Mouse (Mus musculus): Measurements from ENCODE around the gene Myoz1.
"Not testable (repeated sequence)": the region's sequence is repeated elsewhere in the genome, so short reads cannot be mapped to it uniquely, and the experiment has no call there.

Myoz1 gene

GRCm38 (mm10) chr14:20656361-20656760 lies at the start of gene Myoz1:
Gene Myoz1, minus strand, starts transcription at chr14:20656540.
- DNase-seq = no peak

GRCm38 (mm10) chr14:20703461-20703860 lies 47.1 kb upstream of the Myoz1 start:
- not testable (repeated sequence) for DNase-seq

GRCm38 (mm10) chr14:20702741-20703381 lies 46.5 kb upstream of the Myoz1 start, which contains the start of gene Chchd1:
Gene Chchd1, plus strand, starts transcription at chr14:20703006.
- DNase-seq = peak; percentile 93

- no peak for DNase-seq
Observed at GRCm38 (mm10) chr14:20702096-20702740, 45.9 kb upstream of the Myoz1 start.

- DNase-seq = no peak
Observed at GRCm38 (mm10) chr14:20701554-20701953, 45.2 kb upstream of the Myoz1 start.

- DNase-seq = no peak
Observed at GRCm38 (mm10) chr14:20700362-20700761, 44.0 kb upstream of the Myoz1 start.

GRCm38 (mm10) chr14:20698515-20698914 lies 42.2 kb upstream of the Myoz1 start:
- DNase-seq = no peak

GRCm38 (mm10) chr14:20696986-20697385 lies 40.6 kb upstream of the Myoz1 start:
- DNase-seq = peak; percentile 46

- peak; percentile 33 for DNase-seq
Observed at GRCm38 (mm10) chr14:20695761-20696520, 39.6 kb upstream of the Myoz1 start.

- DNase-seq = peak; percentile 86
Observed at GRCm38 (mm10) chr14:20694884-20695760, 38.8 kb upstream of the Myoz1 start, which contains the start of gene Fut11. Gene Fut11, plus strand, starts transcription at chr14:20694968.

GRCm38 (mm10) chr14:20694185-20694883 lies 38.0 kb upstream of the Myoz1 start:
- no peak for DNase-seq

GRCm38 (mm10) chr14:20693589-20694101 lies 37.3 kb upstream of the Myoz1 start:
- no peak for DNase-seq

GRCm38 (mm10) chr14:20691772-20692171 lies 35.4 kb upstream of the Myoz1 start:
- DNase-seq = no peak

GRCm38 (mm10) chr14:20689009-20689408 lies 32.7 kb upstream of the Myoz1 start:
- DNase-seq = no peak

GRCm38 (mm10) chr14:20686576-20686975 lies 30.2 kb upstream of the Myoz1 start:
- DNase-seq = no peak

GRCm38 (mm10) chr14:20682498-20682897 lies 26.2 kb upstream of the Myoz1 start:
- DNase-seq = no peak

GRCm38 (mm10) chr14:20681742-20682141 lies 25.4 kb upstream of the Myoz1 start:
- DNase-seq = no peak

- DNase-seq = no peak
Observed at GRCm38 (mm10) chr14:20677906-20678305, 21.6 kb upstream of the Myoz1 start.

GRCm38 (mm10) chr14:20674064-20674833 lies 17.9 kb upstream of the Myoz1 start, which contains the start of gene Sec24c:
Gene Sec24c, plus strand, starts transcription at chr14:20674308.
- DNase-seq = peak; percentile 100

GRCm38 (mm10) chr14:20673735-20674063 lies 17.4 kb upstream of the Myoz1 start:
- DNase-seq = no peak

GRCm38 (mm10) chr14:20672990-20673389 lies 16.6 kb upstream of the Myoz1 start:
- DNase-seq = no peak

Data from right cerebral cortex, postnatal 14 days (tissue).